Mouse (Mus musculus) ovary, postnatal 36 days (tissue): ENCODE data around the gene Mroh2a.

Experiments
- DNase-seq: peaks from one replicate; pipeline ENCODE4 v3.0.0; 2022; ENCODE audit warnings: low spot score, mixed read lengths

The Mroh2a gene

GRCm38 (mm10) chr1:88291409-88292005, 64.7 kb downstream of the Mroh2a start:
- DNase-seq = no peak

- DNase-seq = no peak
Measured at GRCm38 (mm10) chr1:88292057-88292456, 65.3 kb downstream of the Mroh2a start.

- DNase-seq = no peak
Measured at GRCm38 (mm10) chr1:88294650-88295049, 67.9 kb downstream of the Mroh2a start.

GRCm38 (mm10) chr1:88296171-88296920, 69.6 kb downstream of the Mroh2a start:
- no peak for DNase-seq

- DNase-seq = no peak
Measured at GRCm38 (mm10) chr1:88297480-88298258, 70.9 kb downstream of the Mroh2a start.

- no peak for DNase-seq
Measured at GRCm38 (mm10) chr1:88298686-88299528, 72.1 kb downstream of the Mroh2a start.

- no peak for DNase-seq
Measured at GRCm38 (mm10) chr1:88299529-88299945, 72.8 kb downstream of the Mroh2a start.

DNA sequence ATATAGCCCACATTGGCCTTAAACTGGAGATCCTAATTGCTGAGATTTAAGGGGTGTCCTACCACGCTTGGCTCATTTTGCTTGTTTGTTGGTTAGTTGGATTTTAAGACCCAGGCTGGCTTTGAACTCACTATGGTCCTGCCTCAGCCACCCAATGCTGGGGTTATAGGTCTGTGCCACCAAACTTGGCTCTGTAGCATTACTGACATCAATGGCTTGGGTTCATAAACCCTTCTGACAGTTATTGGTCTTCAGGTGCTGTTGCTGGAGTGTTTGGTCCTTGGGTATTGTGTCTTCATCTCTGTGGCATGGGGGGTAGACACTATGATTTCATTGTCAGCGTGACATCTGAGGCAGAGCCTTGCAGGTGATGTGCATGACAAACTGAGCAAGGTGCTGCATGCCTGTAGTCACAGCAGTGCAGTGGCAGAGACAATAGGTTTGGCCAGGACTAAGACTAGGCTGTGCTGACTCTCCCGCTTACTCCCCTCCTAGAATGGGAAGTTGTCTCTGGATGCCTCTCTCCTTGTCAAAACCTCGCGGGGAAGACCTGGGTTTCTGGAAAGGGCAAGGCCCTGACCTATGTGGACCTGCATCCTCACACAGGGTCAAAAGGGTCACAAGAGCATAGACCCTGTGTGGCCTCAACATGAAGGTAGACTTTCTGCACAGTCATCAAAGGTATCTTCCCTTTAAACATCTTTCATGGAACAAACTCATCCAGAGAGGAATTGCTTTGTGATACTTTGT, 73.7 kb downstream of the Mroh2a start:
- no peak for DNase-seq

DNA sequence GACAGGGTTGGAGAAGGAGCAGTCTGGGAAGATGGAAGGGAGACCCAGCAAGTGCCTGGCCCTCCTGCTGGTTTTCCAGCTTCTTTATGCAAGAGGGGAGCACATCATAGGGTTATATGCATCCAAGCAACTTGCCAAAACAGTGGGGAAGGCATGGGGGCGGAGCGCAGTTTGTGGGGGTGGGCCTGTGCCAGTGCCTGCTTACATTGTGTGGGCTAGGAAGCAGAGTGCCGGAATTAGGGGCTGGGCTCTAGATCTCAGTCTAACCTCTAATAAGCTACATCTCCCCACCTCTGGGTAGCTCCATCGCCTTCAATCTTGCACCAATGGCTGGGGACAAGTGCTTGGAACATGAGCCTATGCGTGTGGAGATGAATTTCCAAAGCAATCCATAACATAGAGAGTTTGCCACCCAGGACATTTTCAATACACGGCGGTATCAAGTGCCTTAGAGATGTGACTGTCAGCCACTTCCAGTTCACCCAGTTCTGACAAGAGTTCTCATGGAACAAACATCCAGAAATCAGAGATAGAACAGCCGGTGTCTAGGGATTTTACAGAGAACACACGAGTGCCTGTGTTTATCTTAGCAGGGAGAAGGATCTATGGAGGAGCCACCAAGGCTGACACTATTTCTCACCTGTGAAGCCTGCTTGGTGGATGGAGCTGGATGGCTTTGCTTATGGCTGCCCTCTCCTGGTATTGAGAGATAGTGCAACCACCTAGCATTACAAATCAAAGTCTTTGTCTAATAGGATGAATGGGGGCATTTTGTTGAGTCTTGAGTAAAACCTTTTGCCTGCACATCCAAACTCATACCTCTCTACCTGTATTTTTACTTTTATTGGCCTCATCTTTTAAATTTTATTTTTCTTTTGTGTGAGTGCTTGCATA, 74.6 kb downstream of the Mroh2a start:
- DNase-seq = no peak

- no peak for DNase-seq
Measured at GRCm38 (mm10) chr1:88302057-88302740, 75.4 kb downstream of the Mroh2a start.

DNA sequence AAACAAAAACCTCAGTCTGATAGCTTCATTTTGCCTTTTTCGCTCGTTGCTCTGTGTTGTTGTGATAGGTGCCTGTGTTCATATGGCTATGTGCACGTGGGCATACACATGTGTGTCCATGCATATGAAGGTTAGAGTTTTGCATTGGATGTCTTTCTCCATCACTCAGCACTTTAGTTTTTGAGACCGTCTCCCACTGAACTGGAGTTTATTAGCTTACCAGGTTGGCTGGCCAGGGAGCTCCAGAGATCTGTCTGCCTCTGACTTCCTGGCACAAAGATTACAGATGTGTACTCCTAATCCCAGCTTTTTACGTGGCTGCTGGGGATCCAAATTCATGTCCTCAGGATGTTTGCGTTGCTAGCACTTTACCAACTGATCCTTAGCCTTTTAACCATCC, 77.0 kb downstream of the Mroh2a start:
- DNase-seq = no peak

- DNase-seq = no peak
Measured at GRCm38 (mm10) chr1:88304261-88304985, 77.6 kb downstream of the Mroh2a start.

- no peak for DNase-seq
Measured at GRCm38 (mm10) chr1:88305018-88305795, 78.4 kb downstream of the Mroh2a start.

DNA sequence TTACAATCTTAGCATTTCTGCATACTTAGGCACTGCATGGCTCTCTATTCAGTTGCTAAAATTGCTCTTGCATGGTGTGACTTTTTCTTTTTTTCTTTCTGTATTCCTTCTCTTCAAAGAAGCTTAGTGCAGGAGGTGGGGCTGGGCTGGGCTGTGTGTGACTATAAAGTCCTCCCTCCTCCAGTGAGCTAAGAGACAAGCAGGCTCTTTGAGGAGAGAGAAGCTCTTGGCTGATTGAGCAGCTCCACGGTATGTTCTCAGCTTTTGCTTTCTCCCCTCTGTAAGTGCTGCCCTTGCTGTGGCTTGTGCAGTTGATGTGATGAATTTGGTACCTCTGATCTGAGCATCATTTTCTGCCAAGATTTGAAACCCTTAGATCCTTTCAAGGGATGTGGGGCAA, 79.8 kb downstream of the Mroh2a start:
- no peak for DNase-seq

DNA sequence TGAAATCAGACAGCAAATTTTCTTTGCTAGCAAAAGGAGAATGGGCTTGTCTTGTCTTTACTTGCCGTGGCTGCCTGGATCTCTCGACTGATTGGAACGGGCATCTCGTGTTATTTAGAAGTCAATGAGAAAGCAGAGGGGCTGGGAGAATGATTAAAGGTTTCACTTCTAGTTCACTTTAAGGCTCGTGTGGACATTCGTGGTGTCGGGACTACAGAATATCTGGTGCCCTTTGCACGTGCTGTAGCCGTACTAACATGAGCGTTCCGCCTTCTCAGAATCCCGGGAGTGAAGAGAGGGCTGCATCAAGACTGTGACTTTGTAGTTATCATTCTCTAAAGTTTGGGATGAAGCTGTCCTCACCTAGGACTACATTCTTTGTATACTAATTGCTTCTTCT, 80.4 kb downstream of the Mroh2a start:
- no peak for DNase-seq

DNA sequence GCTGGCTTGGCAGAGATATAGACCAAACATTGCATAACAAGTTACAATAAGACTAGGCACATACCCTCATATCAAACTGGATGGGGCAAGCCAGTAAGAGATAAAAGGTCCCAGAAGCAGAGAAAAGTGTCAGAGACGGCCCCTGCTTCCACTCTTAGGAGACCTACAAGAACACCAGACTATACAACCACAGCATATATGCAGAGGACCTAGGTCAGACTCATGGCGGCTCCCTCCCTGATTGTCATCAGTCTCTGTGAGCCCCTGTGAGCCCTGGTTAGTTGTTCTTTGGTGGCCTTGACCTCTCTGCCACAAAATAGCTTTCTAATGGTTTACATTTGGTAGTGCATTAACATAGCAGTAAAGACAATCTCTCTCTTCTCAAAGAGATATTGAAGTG, 82.2 kb downstream of the Mroh2a start:
- DNase-seq = no peak

DNA sequence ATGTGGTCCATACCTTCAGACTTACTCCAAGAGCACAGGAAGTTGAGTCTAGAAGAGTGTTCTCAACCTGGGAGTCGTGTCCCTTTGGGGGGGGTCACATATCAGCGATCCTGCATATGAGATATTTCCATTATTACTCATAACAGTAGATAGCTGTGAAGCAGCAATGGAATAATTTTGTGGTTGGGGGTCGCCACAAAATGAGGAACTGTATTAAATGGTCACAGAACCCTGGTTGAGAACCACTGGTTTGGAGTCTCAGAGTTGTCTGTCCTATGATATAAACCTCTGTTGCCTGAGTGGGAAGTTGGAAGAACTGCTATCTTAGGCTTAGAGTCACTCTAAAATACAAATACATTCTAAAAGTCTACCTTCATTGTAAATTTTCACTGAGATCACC, 83.1 kb downstream of the Mroh2a start:
- no peak for DNase-seq

DNA sequence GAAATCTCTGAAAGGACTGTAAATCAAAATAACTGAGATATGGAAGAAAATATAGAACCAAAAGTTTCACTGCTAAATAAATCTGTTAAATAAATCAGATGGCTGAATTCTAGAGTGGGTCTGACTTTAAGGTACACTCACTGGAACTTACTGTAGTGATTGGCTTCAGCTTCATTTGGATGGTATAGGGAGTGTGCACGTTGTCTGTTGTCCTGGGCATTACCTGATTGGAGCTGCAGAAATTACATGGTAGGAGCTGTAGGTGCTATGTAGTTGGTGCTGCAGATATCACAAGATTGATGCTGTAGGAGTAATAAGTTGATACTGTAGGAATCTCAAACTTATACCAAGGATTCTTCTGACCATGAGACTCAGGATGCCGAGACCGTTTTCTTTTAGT, 83.6 kb downstream of the Mroh2a start:
- no peak for DNase-seq
